Mouse (Mus musculus): Measurements from ENCODE around the gene Rasa2. TPM values are rescaled to one million over a fixed set of nuclear protein-coding genes. Genes with fewer than 3 reads are reported as not detected.
A peak's percentile ranks its signal among the peaks of the same experiment; 100 is the strongest.
"Not testable (repeated sequence)": the region's sequence is repeated elsewhere in the genome, so short reads cannot be mapped to it uniquely, and the experiment has no call there.

Gene Rasa2
- polyA plus RNA-seq, 1 experiment = 2.6 TPM

DNA sequence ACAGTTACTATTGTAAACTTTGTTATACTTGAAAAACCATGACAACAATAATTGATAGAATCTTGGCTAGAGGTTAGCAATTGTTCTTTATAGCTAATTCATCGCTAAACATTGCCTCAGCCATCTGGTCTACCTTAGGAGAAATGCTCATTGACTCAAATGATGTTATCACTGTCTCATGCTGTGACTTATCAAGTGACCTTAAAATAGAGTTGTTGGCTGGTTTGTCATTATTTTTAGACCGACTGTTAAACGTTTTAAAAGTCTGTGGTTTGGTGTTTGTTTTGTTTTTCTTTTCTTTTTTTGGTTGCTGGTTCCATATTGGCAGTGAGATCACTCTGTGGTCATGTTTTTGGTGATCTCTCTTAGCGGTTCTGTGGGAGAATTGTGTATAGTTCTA, 22.1 kb upstream of the Rasa2 start:
- Histone ChIP-seq H3K4me3 (ENCODE audit: extremely low read depth, insufficient read depth, insufficient read length) (no peak overlapping the region), H3K27me3 (ENCODE audit: control insufficient read depth, insufficient read depth, low read length) (no peaks in the 10 kb centered on the region), H3K4me1 (ENCODE audit: control insufficient read depth, insufficient read depth, insufficient read length) (peaks cover 2% of the 10 kb centered on the region; the same call in 1 of the 2 replicates), H3K36me3 (ENCODE audit: control insufficient read depth, insufficient read depth, low read length) (no peaks in the 10 kb centered on the region), H3K27ac (ENCODE audit: insufficient read depth, low read length) (no peak overlapping the region)
- DNase-seq (ENCODE audit: low read depth in 1 of 2, low spot score in 2 of 2) = no peak
- WGBS = 28% methylated on average over 4 of the region's 4 CpGs
- TF ChIP-seq CTCF (IDR thresholded peaks at IDR 0.05; ENCODE audit: extremely low read depth, insufficient read depth, insufficient read length, insufficient replicate concordance) (no peak), POLR2A (IDR thresholded peaks at IDR 0.05; ENCODE audit: low read depth, low read length) (no peak)

DNA sequence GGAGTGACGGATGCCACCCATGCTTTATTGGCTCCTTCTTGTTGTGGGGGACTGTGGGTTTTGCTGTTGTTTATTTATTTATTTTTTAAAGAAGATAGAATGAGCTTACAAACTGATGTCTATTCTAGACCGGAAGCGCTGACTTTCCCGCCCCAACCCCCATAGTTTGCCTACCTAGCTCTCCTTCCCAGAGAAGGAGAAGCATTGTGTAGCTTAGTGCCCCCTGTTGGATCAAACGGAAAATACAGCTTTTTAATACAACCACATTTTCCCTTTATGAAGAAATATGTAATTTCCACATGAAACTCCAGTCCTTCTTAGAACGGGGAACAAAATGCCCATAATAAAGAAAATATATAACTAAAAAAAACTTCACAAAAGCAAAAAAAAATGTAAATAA, 21.3 kb upstream of the Rasa2 start:
- WGBS = 35% methylated on average over 6 of the region's 6 CpGs
- H3K36me3 ChIP-seq (ENCODE audit: control insufficient read depth, insufficient read depth, low read length) = no peaks in the 10 kb centered on the region
- H3K4me3 ChIP-seq (ENCODE audit: extremely low read depth, insufficient read depth, insufficient read length) = no peak overlapping the region
- no peak overlapping the region for H3K27ac ChIP-seq (ENCODE audit: insufficient read depth, low read length)
- DNase-seq (ENCODE audit: low read depth in 1 of 2, low spot score in 2 of 2) = no peak
- peaks cover 2% of the 10 kb centered on the region; the same call in 1 of the 2 replicates for H3K4me1 ChIP-seq (ENCODE audit: control insufficient read depth, insufficient read depth, insufficient read length)
- TF ChIP-seq CTCF (IDR thresholded peaks at IDR 0.05; ENCODE audit: extremely low read depth, insufficient read depth, insufficient read length, insufficient replicate concordance) (peak; percentile 23; the same call in 1 of the 2 replicates), POLR2A (IDR thresholded peaks at IDR 0.05; ENCODE audit: low read depth, low read length) (no peak)
- no peaks in the 10 kb centered on the region for H3K27me3 ChIP-seq (ENCODE audit: control insufficient read depth, insufficient read depth, low read length)

DNA sequence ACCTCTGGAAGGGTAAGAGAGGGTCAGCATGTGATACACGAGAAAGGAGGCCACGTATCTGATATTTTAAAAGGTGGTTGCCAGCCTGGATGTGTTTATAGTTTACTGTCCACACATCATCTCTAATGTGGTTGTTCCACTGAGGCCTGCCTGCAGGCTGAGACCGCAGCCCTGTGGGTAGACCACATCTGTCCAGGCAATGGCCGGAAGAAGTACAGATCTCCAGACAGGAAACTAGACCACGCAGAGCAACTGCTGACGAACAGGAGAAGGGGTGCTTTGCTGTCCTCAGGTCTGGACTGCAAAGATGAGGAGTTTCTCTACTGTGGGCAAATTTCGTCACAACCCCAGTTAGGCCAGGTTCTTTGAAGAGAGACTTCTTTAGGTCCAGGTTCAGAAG, 19.4 kb upstream of the Rasa2 start:
- no peaks in the 10 kb centered on the region for H3K36me3 ChIP-seq (ENCODE audit: control insufficient read depth, insufficient read depth, low read length)
- H3K4me3 ChIP-seq (ENCODE audit: extremely low read depth, insufficient read depth, insufficient read length) = no peak overlapping the region
- H3K27me3 ChIP-seq (ENCODE audit: control insufficient read depth, insufficient read depth, low read length) = no peaks in the 10 kb centered on the region
- DNase-seq (ENCODE audit: low read depth in 1 of 2, low spot score in 2 of 2) = no peak
- H3K4me1 ChIP-seq (ENCODE audit: control insufficient read depth, insufficient read depth, insufficient read length) = peaks cover 2% of the 10 kb centered on the region
- H3K27ac ChIP-seq (ENCODE audit: insufficient read depth, low read length) = no peak overlapping the region
- WGBS = 32% methylated on average over 7 of the region's 7 CpGs
- TF ChIP-seq CTCF (IDR thresholded peaks at IDR 0.05; ENCODE audit: extremely low read depth, insufficient read depth, insufficient read length, insufficient replicate concordance) = no peak
- no peak for TF ChIP-seq POLR2A (IDR thresholded peaks at IDR 0.05; ENCODE audit: low read depth, low read length)

DNA sequence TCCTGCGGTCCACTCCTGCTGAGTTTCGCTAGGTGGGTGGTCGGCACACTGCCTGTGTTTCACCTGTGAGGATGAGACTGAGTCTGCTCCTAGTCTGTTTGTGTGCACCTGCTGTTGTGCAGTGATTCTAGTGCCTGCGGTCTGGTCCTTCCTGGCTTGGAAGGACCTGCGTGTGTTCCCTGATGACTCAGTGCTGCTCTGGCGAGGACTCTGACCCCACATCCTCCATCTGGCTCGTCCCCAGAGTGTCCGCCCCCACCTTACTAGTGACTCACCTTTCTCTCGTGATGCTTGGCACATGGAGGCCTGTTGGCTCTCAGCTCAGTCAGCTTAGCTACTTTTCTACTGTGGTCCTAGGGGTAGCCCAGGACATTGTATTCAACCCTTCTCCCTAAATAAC, 18.5 kb upstream of the Rasa2 start:
- TF ChIP-seq CTCF (IDR thresholded peaks at IDR 0.05; ENCODE audit: extremely low read depth, insufficient read depth, insufficient read length, insufficient replicate concordance) (no peak), POLR2A (IDR thresholded peaks at IDR 0.05; ENCODE audit: low read depth, low read length) (no peak)
- DNase-seq (ENCODE audit: low read depth in 1 of 2, low spot score in 2 of 2) = no peak
- 28% methylated on average over 9 of the region's 9 CpGs for WGBS

DNA sequence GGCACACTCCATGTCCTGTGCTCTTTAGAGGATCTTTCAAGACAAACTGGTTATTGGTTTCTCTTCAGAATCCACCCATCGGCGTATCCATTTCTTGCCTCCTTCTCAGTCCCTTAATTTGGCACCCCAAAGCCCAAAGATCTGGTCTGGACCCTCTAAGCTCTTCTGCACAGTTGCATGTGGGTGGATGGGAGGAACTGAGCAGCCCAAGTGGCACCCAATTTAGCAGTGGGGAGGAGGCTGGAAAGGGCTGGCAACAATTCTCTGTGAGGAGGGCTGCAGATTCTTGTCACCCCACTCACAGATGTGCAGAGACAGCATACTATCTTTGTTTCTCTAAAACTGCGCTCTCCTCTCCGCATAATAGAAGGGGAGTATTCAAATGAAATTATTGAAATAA, 17.9 kb upstream of the Rasa2 start:
- no peaks in the 10 kb centered on the region for H3K27me3 ChIP-seq (ENCODE audit: control insufficient read depth, insufficient read depth, low read length)
- 91% methylated on average over 4 of the region's 4 CpGs for WGBS
- no peak for DNase-seq (ENCODE audit: low read depth in 1 of 2, low spot score in 2 of 2)
- peaks cover 2% of the 10 kb centered on the region for H3K4me1 ChIP-seq (ENCODE audit: control insufficient read depth, insufficient read depth, insufficient read length)
- TF ChIP-seq POLR2A (IDR thresholded peaks at IDR 0.05; ENCODE audit: low read depth, low read length) = no peak
- TF ChIP-seq CTCF (IDR thresholded peaks at IDR 0.05; ENCODE audit: extremely low read depth, insufficient read depth, insufficient read length, insufficient replicate concordance) = no peak
- no peaks in the 10 kb centered on the region for H3K36me3 ChIP-seq (ENCODE audit: control insufficient read depth, insufficient read depth, low read length)
- H3K4me3 ChIP-seq (ENCODE audit: extremely low read depth, insufficient read depth, insufficient read length) = no peak overlapping the region
- H3K27ac ChIP-seq (ENCODE audit: insufficient read depth, low read length) = no peak overlapping the region

More for the DNA sequence above, 18.5 kb upstream of the Rasa2 start:
- Histone ChIP-seq H3K36me3 (ENCODE audit: control insufficient read depth, insufficient read depth, low read length) (no peaks in the 10 kb centered on the region), H3K27ac (ENCODE audit: insufficient read depth, low read length) (no peak overlapping the region), H3K4me3 (ENCODE audit: extremely low read depth, insufficient read depth, insufficient read length) (no peak overlapping the region), H3K4me1 (ENCODE audit: control insufficient read depth, insufficient read depth, insufficient read length) (peaks cover 2% of the 10 kb centered on the region), H3K27me3 (ENCODE audit: control insufficient read depth, insufficient read depth, low read length) (no peaks in the 10 kb centered on the region)

DNA sequence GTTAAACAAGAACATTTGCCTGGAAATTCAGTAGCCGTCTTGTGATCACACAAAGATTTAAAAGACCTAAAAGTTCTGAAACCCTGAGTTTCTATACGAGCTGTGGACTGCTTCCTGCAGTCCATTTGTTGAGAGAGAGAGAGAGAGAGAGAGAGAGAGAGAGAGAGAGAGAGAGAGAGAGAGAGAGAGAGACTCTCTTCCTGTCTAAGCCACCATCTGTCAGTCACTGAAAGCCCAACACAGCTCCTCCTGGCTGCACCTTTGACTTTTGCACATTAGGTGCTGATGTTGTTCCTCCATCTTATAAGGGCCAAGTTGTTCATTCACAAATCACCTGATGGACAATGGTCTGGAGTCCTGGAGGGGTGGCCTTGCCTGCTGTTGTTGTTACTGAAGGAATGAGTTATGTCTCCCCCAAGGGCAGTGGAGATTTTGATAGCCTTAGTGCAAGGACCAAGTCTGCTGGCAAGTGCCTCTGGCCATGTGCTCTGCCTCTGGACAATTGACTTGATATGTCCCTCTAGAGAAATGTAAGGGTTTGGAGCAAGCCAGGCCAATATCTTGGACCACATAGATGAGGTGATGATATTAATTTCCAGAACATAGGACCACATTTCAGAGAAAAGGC, 15.4 kb upstream of the Rasa2 start:
- Histone ChIP-seq H3K4me1 (ENCODE audit: control insufficient read depth, insufficient read depth, insufficient read length) (peaks cover 2% of the 10 kb centered on the region), H3K27me3 (ENCODE audit: control insufficient read depth, insufficient read depth, low read length) (no peaks in the 10 kb centered on the region), H3K27ac (ENCODE audit: insufficient read depth, low read length) (no peak overlapping the region), H3K36me3 (ENCODE audit: control insufficient read depth, insufficient read depth, low read length) (no peaks in the 10 kb centered on the region), H3K4me3 (ENCODE audit: extremely low read depth, insufficient read depth, insufficient read length) (no peak overlapping the region)
- TF ChIP-seq POLR2A (IDR thresholded peaks at IDR 0.05; ENCODE audit: low read depth, low read length) (no peak), CTCF (IDR thresholded peaks at IDR 0.05; ENCODE audit: extremely low read depth, insufficient read depth, insufficient read length, insufficient replicate concordance) (no peak)
- no peak for DNase-seq (ENCODE audit: low read depth in 1 of 2, low spot score in 2 of 2)
- WGBS = 41% methylated on average over 2 of the region's 2 CpGs

DNA sequence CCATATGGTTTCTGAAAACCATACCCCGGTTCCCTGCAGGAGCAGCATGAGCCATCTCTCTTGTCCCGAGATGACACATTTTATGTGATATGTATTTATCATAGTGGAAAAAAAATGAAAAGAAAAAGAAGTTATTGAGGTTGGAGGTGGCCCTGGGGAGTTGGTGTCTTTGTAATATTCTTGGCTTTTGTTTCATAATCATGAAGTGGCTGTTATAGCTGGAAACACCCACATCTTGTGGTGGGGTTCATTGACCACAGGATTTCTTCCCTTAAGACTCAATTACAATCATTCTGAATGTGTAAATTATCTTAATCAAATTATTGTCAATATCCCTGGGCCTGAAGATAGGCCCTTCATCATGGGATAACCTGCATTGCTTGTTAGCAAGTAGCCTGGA, 13.4 kb upstream of the Rasa2 start:
- H3K27ac ChIP-seq (ENCODE audit: insufficient read depth, low read length) = no peak overlapping the region
- no peak for DNase-seq (ENCODE audit: low read depth in 1 of 2, low spot score in 2 of 2)
- no peaks in the 10 kb centered on the region for H3K36me3 ChIP-seq (ENCODE audit: control insufficient read depth, insufficient read depth, low read length)
- no peaks in the 10 kb centered on the region for H3K27me3 ChIP-seq (ENCODE audit: control insufficient read depth, insufficient read depth, low read length)
- 50% methylated on average over 2 of the region's 2 CpGs for WGBS
- H3K4me1 ChIP-seq (ENCODE audit: control insufficient read depth, insufficient read depth, insufficient read length) = peaks cover 1% of the 10 kb centered on the region
- no peak overlapping the region for H3K4me3 ChIP-seq (ENCODE audit: extremely low read depth, insufficient read depth, insufficient read length)
- TF ChIP-seq CTCF (IDR thresholded peaks at IDR 0.05; ENCODE audit: extremely low read depth, insufficient read depth, insufficient read length, insufficient replicate concordance) (no peak), POLR2A (IDR thresholded peaks at IDR 0.05; ENCODE audit: low read depth, low read length) (no peak)

DNA sequence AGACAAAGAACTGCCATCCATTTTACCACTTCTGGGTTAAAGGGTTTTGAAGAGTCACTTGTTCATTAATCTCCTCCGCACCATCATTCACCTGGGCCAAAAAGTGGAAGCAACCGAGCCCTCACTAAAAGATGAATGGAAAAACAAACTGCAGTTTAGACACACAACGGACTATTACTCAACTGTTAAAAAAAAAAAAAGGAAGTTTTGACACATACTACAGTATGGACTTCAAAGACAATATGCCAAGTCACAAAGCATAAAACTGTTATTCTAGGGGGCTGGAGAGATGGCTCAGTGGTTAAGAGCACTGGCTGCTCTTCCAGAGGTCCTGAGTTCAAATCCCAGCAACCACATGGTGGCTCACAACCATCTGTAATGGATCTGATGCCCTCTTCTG, 12.6 kb upstream of the Rasa2 start:
- not testable (repeated sequence) for H3K4me1 ChIP-seq (ENCODE audit: control insufficient read depth, insufficient read depth, insufficient read length); H3K27me3 ChIP-seq (ENCODE audit: control insufficient read depth, insufficient read depth, low read length); H3K36me3 ChIP-seq (ENCODE audit: control insufficient read depth, insufficient read depth, low read length); H3K27ac ChIP-seq (ENCODE audit: insufficient read depth, low read length); H3K4me3 ChIP-seq (ENCODE audit: extremely low read depth, insufficient read depth, insufficient read length); DNase-seq (ENCODE audit: low read depth in 1 of 2, low spot score in 2 of 2)
- 47% methylated on average over 3 of the region's 3 CpGs for WGBS

All from spleen, adult 2 months (tissue).